Comparison of ENCODE assay signal across 22 mouse cellular contexts in genomic region chr4:106505453-106506058, GRCm38 (mm10). TPM values are rescaled to one million over a fixed set of nuclear protein-coding genes. Genes with fewer than 3 reads are reported as not detected.
DNase-seq lines count a peak whose midpoint lies in the region; ATAC-seq lines count a peak whose summit lies in the region.
"Had no signal": no experiment of that assay in that cellular context is flagged by ENCODE, and none has a peak within 500 bp of the region (broad histone marks: within the 10 kb centered on the region; RNA-seq: fewer than 3 reads in every experiment).

No protein-coding gene starts in this region.

- no peak overlapping the region for H3K9ac ChIP-seq in kidney, embryonic 14.5 days (ENCODE audit: low read depth, low read length)
- H3K9ac ChIP-seq: embryonic facial prominence, embryonic 13.5 days; liver, embryonic 12.5 days had no signal

- H3K4me3 ChIP-seq in heart, embryonic 10.5 days, result no peak overlapping the region
- H3K4me3 ChIP-seq in kidney, embryonic 14.5 days (ENCODE audit: low read length), result no peak overlapping the region
- H3K4me3 ChIP-seq: embryonic facial prominence, embryonic 13.5 days; forebrain, embryonic 10.5 days; limb, embryonic 10.5 days; liver, embryonic 12.5 days had no signal

- H3K4me1 ChIP-seq in heart, embryonic 10.5 days, result peaks cover 3% of the 10 kb centered on the region; the same call in 1 of the 2 replicates
- H3K4me1 ChIP-seq in kidney, embryonic 14.5 days (ENCODE audit: control insufficient read depth, insufficient read depth, low read length), result no peaks in the 10 kb centered on the region
- H3K4me1 ChIP-seq: embryonic facial prominence, embryonic 13.5 days; forebrain, embryonic 10.5 days; liver, embryonic 12.5 days had no signal

- H3K27ac ChIP-seq in heart, embryonic 10.5 days, result no peak overlapping the region
- H3K27ac ChIP-seq in kidney, embryonic 14.5 days (ENCODE audit: low read depth, low read length), result no peak overlapping the region
- H3K27ac ChIP-seq: embryonic facial prominence, embryonic 13.5 days; forebrain, embryonic 10.5 days; hindbrain, postnatal 0 days; limb, embryonic 10.5 days; liver, embryonic 12.5 days had no signal

- no peak for ATAC-seq in kidney, embryonic 14.5 days (ENCODE audit: low FRiP score, low TSS enrichment)
- ATAC-seq: hindbrain, postnatal 0 days; liver, embryonic 12.5 days had no signal

- H3K36me3 ChIP-seq in heart, embryonic 10.5 days, result no peaks in the 10 kb centered on the region
- no peaks in the 10 kb centered on the region for H3K36me3 ChIP-seq in kidney, embryonic 14.5 days (ENCODE audit: control insufficient read depth, insufficient read depth, low read length)
- H3K36me3 ChIP-seq: embryonic facial prominence, embryonic 13.5 days; forebrain, embryonic 10.5 days; limb, embryonic 10.5 days; liver, embryonic 12.5 days had no signal

- H3K9me3 ChIP-seq in heart, embryonic 10.5 days, result no peaks in the 10 kb centered on the region
- H3K9me3 ChIP-seq in kidney, embryonic 14.5 days (ENCODE audit: control insufficient read depth, low read length), result no peaks in the 10 kb centered on the region
- H3K9me3 ChIP-seq: embryonic facial prominence, embryonic 13.5 days; forebrain, embryonic 10.5 days; limb, embryonic 10.5 days; liver, embryonic 12.5 days had no signal

- peak; percentile 92 for DNase-seq in heart, adult 11 months
- DNase-seq in heart, embryonic 10.5 days (ENCODE audit: low spot score), result no peak
- peak; percentile 40 to 69 for DNase-seq in kidney, postnatal 36 days
- DNase-seq in lung, adult 18-20 months, result peak; percentile 20 to 44
- peak; percentile 34 to 78 for DNase-seq in lung, postnatal 4 days
- no peak for DNase-seq in thymus, adult 18-20 months
- DNase-seq: B cell, adult 2 months; cerebellum, adult 11-12 months; gastrocnemius, postnatal 14 days; retina, postnatal 1 day; spleen, adult 18-20 months; thymus, postnatal 36 days had no signal

- 69% methylated on average over 14 of the region's 14 CpGs for WGBS in heart, embryonic 10.5 days
- 68% methylated on average over 14 of the region's 14 CpGs for WGBS in kidney, embryonic 14.5 days

- peaks cover 7% of the 10 kb centered on the region; the same call in 1 of the 2 replicates for H3K27me3 ChIP-seq in heart, embryonic 10.5 days (ENCODE audit: insufficient read depth, poor library complexity, severe bottlenecking)
- no peaks in the 10 kb centered on the region for H3K27me3 ChIP-seq in kidney, embryonic 14.5 days (ENCODE audit: control insufficient read depth, insufficient read depth, low read length)
- H3K27me3 ChIP-seq: embryonic facial prominence, embryonic 13.5 days had no signal

- no peak overlapping the region for H3K4me2 ChIP-seq in kidney, embryonic 14.5 days (replicated peaks; ENCODE audit: low read depth, low read length)
- H3K4me2 ChIP-seq: embryonic facial prominence, embryonic 13.5 days; liver, embryonic 12.5 days had no signal

RNA-seq across cellular contexts. Expression of gene Bsnd, which starts 13.5 kb away (rescaled TPM):
- polyA plus RNA-seq in heart, embryonic 10.5 days (2016; fragmentation: Nextera tagmentation; extraction: Ambion mirVana), result 0.05 TPM in 1 of 2 replicates, not detected in the other
- polyA plus RNA-seq in kidney, embryonic 14.5 days (2014; fragmentation: Nextera tagmentation; extraction: Ambion mirVana), result 2.1 and 4.8 TPM in 2 replicates
- polyA plus RNA-seq: embryonic facial prominence, embryonic 13.5 days; forebrain, embryonic 10.5 days; heart, postnatal 0 days; hindbrain, postnatal 0 days; large intestine, adult 2 months; limb, embryonic 10.5 days; liver, embryonic 12.5 days; neural tube, embryonic 14.5 days; stomach, embryonic 16.5 days had no signal

RNA-seq across cellular contexts. Expression of gene Pcsk9, which starts 41.4 kb away (rescaled TPM):
- 1.4 and 12.6 TPM in 2 replicates for polyA plus RNA-seq in heart, embryonic 10.5 days (2016; fragmentation: Nextera tagmentation; extraction: Ambion mirVana)
- 5.4 and 9.0 TPM in 2 replicates for polyA plus RNA-seq in kidney, embryonic 14.5 days (2014; fragmentation: Nextera tagmentation; extraction: Ambion mirVana)

RNA-seq across cellular contexts. Expression of gene Dhcr24, which starts 55.3 kb away (rescaled TPM):
- 6.1 and 9.7 TPM in 2 replicates for polyA plus RNA-seq in heart, embryonic 10.5 days (2016; fragmentation: Nextera tagmentation; extraction: Ambion mirVana)
- polyA plus RNA-seq in kidney, embryonic 14.5 days (2014; fragmentation: Nextera tagmentation; extraction: Ambion mirVana), result 21.4 and 29.5 TPM in 2 replicates

Comparison
In these comparisons a context has a peak if more than half of its experiments do, and no peak if none do; other contexts are left out.
1. DNase-seq: peak in heart, adult 11 months (single experiment), kidney, postnatal 36 days (2 of 2), lung, adult 18-20 months (2 of 2) and lung, postnatal 4 days (2 of 2); none in heart, embryonic 10.5 days (single experiment) and thymus, adult 18-20 months (0 of 2).